Mouse (Mus musculus): ENCODE measurements around the gene Gm49416.
A peak's percentile ranks its signal among the peaks of the same experiment; 100 is the strongest.

- TF ChIP-seq CTCF (IDR thresholded peaks at IDR 0.05) (peak; percentile 38), EP300 (IDR thresholded peaks at IDR 0.05) (no peak; the same call in 1 of the 2 replicates)
Measured at GRCm38 (mm10) chr19:8941515-8942217, 52.9 kb downstream of the Gm49416 start, which contains the start of gene Mta2.

Measured in lung, postnatal 0 days (tissue).